ENCODE assay signal across 21 mouse cellular contexts in the genomic region with DNA sequence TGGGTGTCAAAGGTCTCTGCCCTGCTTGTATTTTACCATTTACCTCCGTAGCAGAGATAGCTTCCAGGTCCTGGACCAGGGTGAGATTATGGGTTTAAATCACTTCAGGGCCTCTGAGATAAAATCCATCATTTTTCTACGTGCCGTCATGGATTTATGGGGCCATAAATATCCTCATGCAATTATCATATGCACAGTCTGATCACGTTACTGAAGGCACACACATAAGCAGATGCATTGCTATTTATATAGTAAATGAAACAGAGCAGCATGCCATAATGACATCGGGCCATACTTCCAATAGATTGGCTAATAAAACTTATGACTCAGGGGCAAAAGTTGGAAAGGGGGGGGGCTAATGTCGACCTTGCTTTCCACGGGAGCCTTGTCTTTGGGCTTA. TPM values are rescaled to one million over a fixed set of nuclear protein-coding genes. Genes with fewer than 3 reads are reported as not detected.
"Had no signal": no experiment of that assay in that cellular context is flagged by ENCODE, and none has a peak within 500 bp of the region (broad histone marks: within the 10 kb centered on the region; RNA-seq: fewer than 3 reads in every experiment).

No protein-coding gene starts in this region.

- H3K9me3 ChIP-seq: liver, embryonic 13.5 days; liver, embryonic 15.5 days; lung, embryonic 15.5 days; megakaryocyte, embryonic 14.5 days; midbrain, embryonic 12.5 days; stomach, embryonic 15.5 days had no signal

- H3K9ac ChIP-seq: liver, embryonic 13.5 days; liver, embryonic 15.5 days; liver, postnatal 0 days; lung, embryonic 15.5 days; midbrain, embryonic 12.5 days; stomach, embryonic 15.5 days had no signal

- H3K4me2 ChIP-seq: liver, embryonic 13.5 days; liver, embryonic 15.5 days; lung, embryonic 15.5 days; midbrain, embryonic 12.5 days; stomach, embryonic 15.5 days had no signal

- H3K27me3 ChIP-seq: liver, embryonic 13.5 days; liver, embryonic 15.5 days; lung, embryonic 15.5 days; megakaryocyte, embryonic 14.5 days; stomach, embryonic 15.5 days had no signal

- H3K4me1 ChIP-seq: liver, embryonic 13.5 days; liver, embryonic 15.5 days; lung, embryonic 15.5 days; megakaryocyte, embryonic 14.5 days; midbrain, embryonic 12.5 days; stomach, embryonic 15.5 days had no signal

- DNase-seq: liver, embryonic 13.5 days; liver, postnatal 0 days; lung, adult 2 months; lung, postnatal 14 days; lung, postnatal 36 days; midbrain, embryonic 14.5 days; right cerebral cortex, postnatal 14 days; thymus, adult 2 months; thymus, postnatal 25 days; thymus, postnatal 4 days had no signal

- ATAC-seq: liver, postnatal 0 days; lung, postnatal 0 days; midbrain, embryonic 16.5 days had no signal

- H3K27ac ChIP-seq: liver, embryonic 13.5 days; liver, embryonic 15.5 days; lung, embryonic 15.5 days; macrophage; midbrain, embryonic 12.5 days; stomach, embryonic 15.5 days; stomach, postnatal 0 days had no signal

- H3K4me3 ChIP-seq: liver, embryonic 13.5 days; liver, embryonic 15.5 days; lung, embryonic 15.5 days; megakaryocyte, embryonic 14.5 days; midbrain, embryonic 12.5 days; stomach, embryonic 15.5 days had no signal

- H3K36me3 ChIP-seq: liver, embryonic 13.5 days; liver, embryonic 15.5 days; lung, embryonic 15.5 days; midbrain, embryonic 12.5 days; stomach, embryonic 15.5 days had no signal

RNA-seq across cellular contexts. Expression of gene Nell1, which starts 19.8 kb away (rescaled TPM):
- polyA plus RNA-seq: liver, postnatal 0 days; macrophage; spleen, adult 2 months had no signal

RNA-seq across cellular contexts. Expression of gene Slc6a5, which starts 44.9 kb away (rescaled TPM):
- polyA plus RNA-seq: liver, embryonic 13.5 days; liver, embryonic 15.5 days; liver, postnatal 0 days; lung, adult 2 months; lung, postnatal 0 days; macrophage; spleen, adult 2 months; stomach, postnatal 0 days; urinary bladder, adult 2 months had no signal
